Mouse (Mus musculus) megakaryocyte progenitor cell, adult 5-6 weeks (primary cell): ENCODE measurements around the gene Rhoa. TPM values are rescaled to one million over a fixed set of nuclear protein-coding genes. Genes with fewer than 3 reads are reported as not detected.
"Not testable (repeated sequence)": the region's sequence is repeated elsewhere in the genome, so short reads cannot be mapped to it uniquely, and the experiment has no call there.

Experiments
- ATAC-seq: replicated peaks from 2 replicates; pipeline ENCODE4 v1.8.0; 2016; ENCODE audit warnings: mild to moderate bottlenecking, moderate TSS enrichment, inconsistent platforms; ENCODE audit not compliant: poor library complexity
- total RNA-seq, 2 experiments: library from RNA; stranded (forward) in 1 of 2; stranded (reverse) in 1 of 2; fragments of 157-497, 149-512 nt in 1 of 2; fragments of 200-1000 nt in 1 of 2; gene quantifications; 2 replicates each; pipeline versions ENCODE4 v1.2.3 to v1.2.4; 2015 to 2017

The Rhoa gene
- total RNA-seq, 2 experiments from 2014 or later: 261 to 283 TPM

DNA sequence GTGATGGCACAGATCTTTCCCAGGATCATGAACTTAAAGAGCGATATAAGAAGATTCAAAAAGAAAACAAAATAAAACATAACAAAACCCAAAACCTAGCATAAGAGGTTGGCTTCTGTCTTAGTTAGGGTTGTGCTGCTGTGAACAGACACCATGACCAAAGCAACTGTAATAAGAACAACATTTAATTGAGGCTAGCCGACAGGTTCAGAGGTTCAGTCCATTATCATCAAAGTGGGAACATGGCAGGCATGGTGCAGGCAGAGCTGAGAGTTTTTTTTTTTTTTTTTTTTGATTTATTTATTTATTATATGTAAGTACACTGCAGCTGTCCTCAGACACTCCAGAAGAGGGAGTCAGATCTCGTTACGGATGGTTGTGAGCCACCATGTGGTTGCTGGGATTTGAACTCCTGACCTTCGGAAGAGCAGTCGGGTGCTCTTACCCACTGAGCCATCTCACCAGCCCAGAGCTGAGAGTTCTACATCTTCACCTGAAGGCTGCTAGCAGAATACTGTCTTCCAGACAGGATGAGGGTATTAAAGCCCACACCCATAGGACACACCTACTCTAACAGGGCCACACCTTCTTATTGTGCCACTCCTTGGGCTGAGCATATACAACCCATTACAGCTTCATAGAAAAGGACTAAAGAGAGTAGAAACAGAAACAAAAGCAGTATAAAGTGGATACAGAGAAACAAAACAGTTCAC is 18.2 kb upstream of the Rhoa start:
- not testable (repeated sequence) for ATAC-seq

DNA sequence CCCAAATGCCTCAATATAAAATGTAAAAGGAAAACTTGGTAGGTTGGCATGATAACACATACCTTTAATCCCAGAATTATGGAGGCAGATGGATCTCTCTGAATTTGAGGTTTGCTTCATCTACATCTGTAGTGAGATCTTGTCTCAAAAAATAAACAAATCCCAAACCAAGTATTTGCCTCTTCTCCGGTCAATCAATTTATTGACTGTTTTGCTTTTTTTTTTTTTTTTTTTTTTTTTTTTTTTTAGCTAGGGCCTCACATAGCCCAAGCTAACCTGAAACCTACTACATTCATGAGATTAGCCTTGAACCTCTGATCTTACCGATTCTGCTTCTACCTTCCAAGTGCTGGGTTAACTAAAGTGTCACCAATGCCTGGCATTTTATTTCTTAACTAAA is 16.6 kb upstream of the Rhoa start:
- no peak for ATAC-seq

DNA sequence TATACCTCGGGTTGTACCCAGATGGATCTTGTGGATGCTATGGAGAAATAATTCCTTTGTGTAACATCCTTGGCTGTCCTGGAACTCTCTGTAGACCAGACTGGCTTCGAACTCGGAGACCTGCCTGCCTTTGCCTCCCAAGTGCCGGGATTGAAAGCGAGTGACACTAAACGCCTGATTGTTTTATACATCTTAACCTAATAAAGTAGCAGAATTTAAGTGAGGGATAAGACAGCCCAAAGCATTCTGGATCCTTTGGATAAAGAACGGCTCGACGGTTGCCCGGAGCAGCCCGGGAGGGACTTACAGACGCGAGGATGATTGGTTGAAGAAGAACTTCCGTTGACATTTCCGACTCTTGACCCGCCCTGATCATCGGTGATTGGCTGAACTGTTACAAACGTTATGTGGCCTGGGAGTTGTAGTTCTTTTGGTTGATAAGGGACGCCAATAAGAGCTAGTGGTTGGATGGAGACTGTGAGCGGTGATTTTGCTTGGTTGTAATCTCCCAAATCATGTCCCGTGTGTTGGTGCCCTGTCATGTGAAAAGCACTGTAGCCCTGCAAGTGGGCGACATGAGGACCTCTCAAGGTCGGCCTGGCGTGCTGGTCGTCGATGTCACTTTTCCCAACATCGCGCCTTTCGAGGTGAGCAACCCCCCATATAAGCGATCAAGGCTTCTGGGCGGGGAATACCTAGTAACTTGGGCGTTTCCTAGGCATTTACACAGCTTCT is 15.7 kb upstream of the Rhoa start, which contains the start of gene Nicn1:
Gene Nicn1, plus strand, starts transcription at position 414 of the 735 bp plus-strand sequence.
- ATAC-seq: peak; percentile 100

DNA sequence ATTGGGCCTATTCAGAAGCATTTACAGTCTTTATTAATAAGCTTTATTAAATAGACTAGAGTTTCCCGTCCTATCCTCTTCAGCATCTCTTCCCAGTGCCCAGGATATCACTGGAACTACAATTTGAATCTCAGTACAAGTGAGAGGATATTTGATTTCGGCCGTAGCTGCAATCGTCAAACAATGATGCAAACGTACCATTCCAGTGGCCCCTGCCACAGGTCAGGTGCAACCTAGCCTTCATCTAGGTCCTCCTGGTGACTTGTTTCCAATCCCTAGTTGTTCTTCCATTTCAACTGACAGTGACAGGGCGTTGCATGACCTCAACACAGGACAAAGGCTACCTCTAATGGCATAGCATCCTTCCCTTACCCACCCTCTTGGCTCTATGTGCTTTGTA is 15.2 kb upstream of the Rhoa start:
- ATAC-seq: no peak

DNA sequence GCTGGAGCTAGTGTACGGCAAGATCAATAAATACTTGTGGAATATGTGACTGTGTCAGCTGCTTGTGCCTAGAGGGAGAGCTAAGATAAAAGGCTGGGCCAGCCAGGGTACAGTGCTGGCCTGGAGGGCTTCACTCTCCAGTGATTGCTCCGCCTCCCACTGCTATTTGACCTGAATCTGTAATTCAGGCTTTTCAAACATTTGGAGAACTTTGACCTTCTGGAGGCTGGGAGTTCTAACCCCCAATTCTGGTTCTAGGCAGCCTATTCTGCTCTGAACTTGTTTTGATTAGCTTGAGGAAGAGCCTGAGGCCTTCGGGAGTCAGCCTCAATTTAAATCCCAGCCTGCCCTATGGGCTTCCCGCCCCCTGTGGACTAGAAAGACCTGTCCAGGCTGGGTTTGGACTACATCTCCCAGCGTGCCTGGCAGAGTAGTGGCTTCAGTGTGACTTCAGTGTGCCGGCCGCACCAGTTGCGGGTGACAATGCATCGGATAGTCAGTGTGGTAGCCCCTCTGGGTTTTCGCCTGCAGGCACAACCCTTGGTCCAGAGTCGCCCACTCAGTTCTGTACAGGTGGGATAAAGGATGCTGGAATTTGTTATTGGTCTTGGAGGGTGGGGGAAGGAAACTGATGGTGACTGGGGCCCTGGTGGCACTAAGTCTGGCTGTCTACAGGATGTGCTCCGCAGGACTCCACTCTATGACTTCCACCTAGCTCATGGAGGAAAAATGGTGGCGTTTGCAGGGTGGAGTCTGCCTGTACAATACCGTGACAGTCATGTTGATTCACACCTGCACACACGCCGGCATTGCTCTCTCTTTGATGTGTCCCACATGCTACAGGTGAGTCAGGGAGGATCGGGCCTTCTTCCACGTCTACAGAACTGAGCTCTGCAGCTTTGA is 9.2 kb upstream of the Rhoa start, which contains the start of gene Amt:
Gene Amt, plus strand, starts transcription at position 401 of the 903 bp plus-strand sequence.
- ATAC-seq: no peak

DNA sequence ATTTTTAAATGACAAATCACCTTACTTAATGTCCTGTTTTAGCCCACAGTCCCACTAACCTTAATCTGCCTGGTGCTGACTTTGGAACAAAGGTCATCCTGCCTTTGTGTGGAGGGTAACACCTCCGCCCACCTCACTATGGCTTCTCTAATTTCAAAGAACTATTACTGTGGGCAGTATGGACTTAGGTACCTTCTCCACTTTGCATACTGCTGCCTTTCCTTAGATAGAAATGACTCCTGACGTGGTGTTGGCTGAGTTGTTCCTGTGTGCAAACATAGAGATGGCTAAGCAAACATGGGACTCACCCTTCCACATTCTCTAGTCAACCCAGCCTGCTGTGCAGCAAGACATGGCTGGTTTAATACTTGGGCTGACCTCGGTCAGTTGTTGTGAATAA is 4.1 kb upstream of the Rhoa start:
- no peak for ATAC-seq

DNA sequence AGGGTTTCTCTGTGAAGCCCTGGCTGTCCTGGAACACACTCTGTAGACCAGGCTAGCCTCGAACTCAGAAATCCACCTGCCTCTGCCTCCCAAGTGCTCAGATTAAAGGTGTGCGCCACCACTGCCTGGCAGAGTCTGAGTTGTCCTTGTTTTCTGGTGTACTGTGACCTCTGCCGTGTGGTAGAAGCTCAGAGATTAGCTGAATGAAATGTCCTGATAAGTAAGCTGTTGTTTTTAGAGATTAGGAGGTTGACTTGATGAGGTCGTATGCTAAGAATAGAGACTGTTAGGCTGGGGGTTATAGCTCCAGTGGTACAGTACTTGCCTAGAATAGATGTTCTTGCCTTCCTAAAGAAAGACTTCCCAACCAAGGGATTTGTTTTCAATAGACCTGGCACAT is 1.2 kb upstream of the Rhoa start:
- no peak for ATAC-seq

DNA sequence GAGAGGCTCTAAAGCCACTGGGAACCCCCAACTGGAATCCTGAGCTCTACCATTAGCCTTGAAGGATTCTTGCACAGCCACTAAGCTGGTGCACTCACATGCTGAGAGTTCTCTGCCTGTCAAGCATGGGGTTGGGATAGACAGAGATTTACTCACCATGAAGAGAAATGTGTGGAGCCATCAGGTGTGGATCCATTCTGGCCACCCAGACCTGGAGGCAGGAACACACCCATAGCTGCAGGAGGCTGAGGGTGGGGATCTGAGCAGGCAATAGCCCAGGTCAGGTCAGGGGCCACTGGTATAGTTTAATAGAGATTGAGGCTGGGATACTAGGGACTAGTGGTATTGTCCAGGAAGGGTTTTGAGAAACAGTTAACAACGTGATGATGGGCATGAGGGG is 759 bp upstream of the Rhoa start:
- no peak for ATAC-seq

DNA sequence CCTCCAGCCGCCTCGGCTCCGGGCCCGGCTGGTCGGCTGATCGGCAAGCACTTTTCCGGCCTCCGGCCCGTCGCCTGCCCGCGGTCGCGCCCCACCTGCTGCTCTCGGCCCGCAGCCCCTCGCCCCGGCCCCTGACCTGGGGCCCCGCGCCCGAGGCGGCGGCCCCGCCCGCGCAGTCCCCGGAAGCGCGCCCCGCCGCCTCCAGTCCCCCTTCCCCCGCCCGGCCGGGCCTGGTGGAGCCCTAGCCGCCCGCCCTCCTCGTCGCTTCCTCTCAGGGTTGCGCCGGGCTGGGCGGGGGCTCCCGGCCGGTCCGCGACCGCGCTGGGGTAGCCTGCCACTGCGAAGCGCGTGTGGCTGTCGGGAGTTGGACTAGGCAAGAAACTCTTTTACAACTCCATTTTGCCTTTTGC is 647 bp downstream of the Rhoa start:
- ATAC-seq: peak; percentile 64

DNA sequence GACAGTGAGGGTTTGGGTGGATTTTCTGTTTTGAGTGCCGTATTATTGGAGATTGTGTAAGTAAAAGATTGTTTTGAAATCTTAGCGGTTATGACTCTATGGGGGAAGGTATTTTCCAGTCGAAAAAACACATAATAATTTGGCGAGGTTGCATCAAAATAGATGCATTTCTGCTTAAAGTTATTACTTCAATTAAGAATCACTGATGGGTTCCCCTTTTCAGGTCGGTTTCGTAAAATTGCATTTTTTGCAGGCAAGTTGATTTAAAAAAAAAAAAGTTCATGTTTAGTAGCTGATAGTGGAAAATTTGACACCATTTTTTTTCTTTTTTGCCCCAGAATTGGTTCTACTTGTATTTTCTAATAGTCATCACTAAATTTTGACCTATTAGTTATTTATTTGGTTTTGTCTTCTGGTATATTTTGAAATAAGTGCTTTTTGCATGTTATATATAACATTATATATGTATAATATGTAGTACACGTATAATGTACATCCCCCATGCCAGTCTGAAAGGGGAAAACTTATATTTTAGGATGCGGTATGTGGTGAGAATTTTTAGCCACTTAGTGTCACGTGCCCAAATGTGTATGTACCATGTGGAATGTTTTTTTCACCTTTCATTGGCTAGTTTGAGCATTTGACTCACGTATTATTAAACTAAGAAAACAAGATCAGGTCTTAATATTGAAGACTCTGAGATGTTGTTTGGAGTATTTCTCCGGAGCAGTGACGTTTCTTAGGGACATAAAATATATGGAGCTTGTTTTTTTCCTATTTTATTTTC is 1.3 kb downstream of the Rhoa start:
- no peak for ATAC-seq

DNA sequence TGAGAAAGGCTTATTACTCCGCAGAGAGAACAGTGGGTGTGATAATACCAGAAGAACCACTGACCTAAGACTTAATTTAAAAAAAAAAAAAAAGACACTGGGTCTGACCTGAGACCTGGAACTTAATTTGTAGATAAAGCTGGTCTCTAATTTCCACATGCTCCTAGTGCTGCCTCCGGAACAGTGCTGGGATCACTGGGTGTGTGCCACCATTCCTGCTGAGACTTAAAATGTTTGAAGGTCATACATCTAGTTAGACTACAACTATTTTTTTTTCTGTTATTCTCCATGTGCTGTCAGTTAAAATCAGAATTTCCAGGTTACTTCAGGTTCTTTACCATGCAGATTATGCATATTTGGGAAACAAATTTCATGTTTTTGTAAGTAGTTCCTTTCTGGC is 2.2 kb downstream of the Rhoa start:
- ATAC-seq: no peak

DNA sequence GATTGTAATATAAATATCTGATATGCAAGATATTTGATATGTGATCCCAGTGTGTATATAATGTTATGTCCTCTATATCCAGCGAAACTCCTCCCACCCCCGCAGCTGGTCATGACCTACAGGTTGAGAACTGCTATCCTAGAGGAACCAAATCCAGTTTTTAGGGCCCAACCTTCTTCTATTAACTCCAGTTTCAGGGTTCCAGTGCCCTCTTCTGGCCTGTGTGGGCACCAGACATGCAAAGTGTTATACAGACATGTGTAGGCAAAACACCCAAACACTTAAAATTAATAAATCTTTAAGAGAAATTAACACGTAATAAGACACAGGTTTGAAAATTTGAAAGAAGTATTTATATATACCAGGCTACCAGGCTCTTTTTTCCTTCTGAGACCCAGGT is 11.6 kb downstream of the Rhoa start:
- peak; percentile 42 for ATAC-seq

DNA sequence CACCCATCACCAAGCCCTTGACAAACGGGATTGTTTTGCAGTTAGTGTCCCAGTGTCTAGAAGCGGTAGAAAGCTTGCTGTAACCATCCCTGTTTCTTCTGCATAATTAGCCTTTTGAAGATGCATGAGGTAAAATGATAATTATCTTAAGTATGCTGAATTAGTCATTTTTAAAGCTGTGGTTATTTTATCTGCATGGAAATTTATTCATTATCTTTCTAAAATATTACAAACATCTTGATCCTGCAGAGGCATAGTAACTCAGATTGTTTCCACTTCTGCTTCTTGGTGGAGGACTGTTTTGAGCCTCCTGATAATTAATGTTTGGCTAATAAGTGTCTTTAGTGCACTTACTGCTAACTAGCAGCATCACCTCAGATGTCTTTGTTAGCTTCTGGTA is 12.5 kb downstream of the Rhoa start:
- ATAC-seq: no peak

DNA sequence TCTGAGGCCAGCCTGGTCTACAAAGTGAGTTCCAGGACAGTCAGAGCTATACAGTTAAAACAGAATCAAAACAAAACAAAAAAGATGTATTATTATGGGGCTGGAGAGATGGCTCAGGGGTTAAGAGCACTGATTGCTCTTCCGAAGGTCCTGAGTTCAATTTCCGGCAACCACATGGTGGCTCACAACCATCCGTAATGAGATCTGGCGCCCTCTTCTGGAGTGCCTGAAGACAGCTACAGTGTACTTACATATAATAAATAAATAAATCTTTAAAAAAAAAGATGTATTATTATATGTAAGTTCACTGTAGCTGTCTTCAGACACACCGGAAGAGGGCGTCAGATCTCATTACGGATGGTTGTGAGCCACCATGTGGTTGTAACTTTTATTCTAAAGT is 16.1 kb downstream of the Rhoa start:
- ATAC-seq: not testable (repeated sequence)

DNA sequence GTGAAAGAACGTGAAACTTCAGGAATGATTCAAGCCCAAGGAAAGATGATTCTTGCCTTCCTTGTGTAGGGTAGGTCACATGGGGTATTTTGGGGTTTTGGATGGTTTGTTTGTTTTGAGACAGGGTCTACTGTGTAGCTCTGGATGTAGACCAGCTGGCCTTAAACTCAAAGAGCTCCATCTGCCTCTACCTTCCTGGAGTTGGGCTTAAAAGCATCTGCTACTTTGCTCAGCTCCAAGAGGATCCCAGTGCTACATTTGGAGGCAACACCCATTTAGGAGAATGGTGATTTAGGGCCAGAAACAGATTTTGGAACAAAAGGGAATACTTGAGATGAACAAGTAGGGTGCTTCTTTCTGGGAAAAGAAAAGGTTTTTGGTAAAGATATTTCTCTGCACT is 18.9 kb downstream of the Rhoa start:
- no peak for ATAC-seq

DNA sequence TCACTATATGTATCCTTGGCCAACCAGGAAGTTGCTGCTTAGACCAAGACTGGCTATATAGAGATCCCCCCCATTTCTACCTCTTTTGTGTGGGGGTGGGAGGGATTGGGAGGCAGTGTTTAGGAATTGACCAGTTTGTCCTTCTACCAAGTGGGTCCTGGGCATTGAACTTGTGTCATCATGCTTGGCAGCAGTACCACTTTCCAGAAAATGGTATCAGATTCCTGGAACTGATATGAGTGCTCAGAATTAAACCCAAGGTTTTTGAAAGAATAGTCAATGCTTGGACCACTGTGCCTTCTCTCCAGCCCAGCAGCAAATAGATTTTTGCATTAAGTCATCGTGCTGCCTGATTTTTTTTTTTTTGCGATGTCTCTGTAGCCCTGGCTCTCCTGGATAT is 19.9 kb downstream of the Rhoa start:
- ATAC-seq: no peak

DNA sequence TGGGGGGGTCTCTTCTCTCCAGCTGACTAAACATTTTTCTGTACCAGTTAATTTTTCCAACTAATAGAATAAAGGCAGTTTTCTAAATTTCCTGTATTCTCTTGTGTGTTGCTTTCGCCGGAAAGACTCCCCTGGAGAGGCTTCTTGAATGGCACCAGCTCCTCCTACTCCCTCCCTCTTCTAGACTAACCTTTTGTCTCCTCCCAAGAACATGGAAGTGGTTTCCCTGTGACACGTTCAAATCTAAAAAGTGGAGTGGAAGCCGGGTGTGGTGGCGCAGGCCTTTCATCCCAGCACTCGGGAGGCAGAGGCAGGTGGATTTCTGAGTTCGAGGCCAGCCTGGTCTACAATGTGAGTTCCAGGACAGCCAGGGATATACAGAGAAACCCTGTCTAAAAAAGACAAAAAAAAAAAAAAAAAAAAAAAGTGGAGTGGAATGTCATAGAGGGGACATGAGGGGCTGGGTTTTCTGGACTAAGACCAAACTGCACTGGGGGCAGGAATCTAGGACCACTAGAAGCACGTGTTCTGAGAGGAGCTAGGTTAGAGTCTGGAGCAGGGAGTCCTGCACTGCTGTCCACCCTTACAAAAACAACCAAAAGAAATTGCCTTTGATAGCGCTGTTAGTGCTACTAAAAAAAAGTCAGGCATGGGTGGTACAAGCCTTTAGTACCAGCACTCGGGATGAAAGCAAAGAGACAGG is 32.1 kb downstream of the Rhoa start:
- no peak for ATAC-seq

DNA sequence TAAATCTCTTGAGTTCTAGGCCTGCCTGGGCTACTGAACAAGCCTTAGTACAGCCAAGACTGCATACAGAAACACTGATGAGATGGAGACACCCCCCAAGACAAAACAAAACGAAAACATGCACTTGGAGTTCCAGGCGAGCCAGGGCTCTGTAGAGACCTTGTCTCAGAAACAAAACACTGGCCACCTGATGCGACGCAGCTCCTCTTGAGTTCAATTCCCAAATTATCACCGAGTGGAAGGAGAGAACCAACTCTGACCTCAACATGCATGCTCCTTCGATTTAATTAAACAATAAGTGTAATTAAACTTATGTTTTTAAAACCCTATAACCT is 32.6 kb downstream of the Rhoa start:
- ATAC-seq: no peak

DNA sequence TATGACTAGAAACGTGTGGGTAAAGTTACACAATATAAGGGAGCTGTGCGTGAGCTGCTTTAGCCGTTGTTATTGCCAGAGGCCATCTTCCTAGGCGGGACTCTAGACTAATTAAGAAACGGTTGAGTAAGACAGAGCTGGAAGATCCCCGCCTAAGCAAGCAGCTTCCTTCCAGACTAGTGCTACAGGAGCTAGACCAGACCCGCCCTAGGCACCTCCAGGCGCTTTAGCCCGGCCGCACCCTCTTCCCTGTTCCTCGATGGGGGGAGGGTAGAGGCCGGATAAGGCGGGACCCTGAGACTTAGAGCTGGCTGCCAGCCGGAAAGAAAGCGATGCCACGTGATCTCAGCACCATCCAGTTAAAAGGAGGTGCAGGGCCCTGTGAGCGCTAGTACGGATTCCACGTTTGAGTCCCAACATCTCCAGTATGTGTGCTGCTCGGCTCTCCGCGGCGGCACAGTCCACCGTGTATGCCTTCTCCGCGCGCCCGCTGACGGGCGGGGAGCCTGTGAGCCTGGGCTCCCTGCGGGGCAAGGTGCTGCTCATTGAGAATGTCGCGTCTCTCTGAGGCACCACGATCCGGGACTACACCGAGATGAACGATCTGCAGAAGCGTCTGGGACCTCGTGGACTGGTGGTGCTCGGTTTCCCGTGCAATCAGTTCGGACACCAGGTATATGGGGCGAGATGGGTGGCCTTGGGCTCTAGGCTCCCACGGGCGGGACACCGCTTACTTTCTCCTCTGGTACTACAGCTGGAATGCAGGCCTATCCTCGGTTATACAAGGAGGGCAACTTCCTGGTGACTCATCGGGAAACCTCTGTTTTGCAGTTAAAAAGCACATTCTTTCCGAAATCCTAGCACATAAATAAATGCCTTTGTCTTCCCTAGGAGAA is 33.2 kb downstream of the Rhoa start, which contains the start of gene Gpx1:
Gene Gpx1, plus strand, starts transcription at position 18 of the 896 bp plus-strand sequence.
- peak; percentile 68 for ATAC-seq
